Mouse (Mus musculus): ENCODE data around the gene Tmem229b.
"Not testable (repeated sequence)": the region's sequence is repeated elsewhere in the genome, so short reads cannot be mapped to it uniquely, and the experiment has no call there.

Gene Tmem229b

GRCm38 (mm10) chr12:78942931-78943330 is 64.5 kb downstream of the Tmem229b start:
- peak; percentile 66 for DNase-seq

DNA sequence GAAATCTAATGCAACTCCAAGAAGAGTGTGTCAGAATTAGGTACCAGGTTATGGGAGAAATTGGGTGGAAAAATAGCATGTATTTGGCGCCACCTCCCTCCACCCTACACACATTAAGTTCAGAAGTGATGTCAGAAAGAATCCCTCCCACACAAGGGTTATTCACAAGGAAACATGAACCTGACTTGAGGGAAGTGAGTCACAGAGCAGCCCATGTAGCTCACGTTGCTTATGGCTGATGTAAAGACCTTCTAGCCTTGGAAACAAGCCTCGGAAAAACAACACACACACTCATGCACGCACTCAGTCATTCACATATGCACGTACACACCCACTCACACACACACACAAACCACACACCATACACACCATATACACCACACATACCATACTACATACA is 67.3 kb downstream of the Tmem229b start:
- no peak for DNase-seq

GRCm38 (mm10) chr12:78939393-78940037 is 67.9 kb downstream of the Tmem229b start:
- DNase-seq: no peak

- no peak for DNase-seq
Measured at GRCm38 (mm10) chr12:78936494-78936893, 70.9 kb downstream of the Tmem229b start.

- no peak for DNase-seq
Measured at GRCm38 (mm10) chr12:78929900-78930299, 77.5 kb downstream of the Tmem229b start.

DNA sequence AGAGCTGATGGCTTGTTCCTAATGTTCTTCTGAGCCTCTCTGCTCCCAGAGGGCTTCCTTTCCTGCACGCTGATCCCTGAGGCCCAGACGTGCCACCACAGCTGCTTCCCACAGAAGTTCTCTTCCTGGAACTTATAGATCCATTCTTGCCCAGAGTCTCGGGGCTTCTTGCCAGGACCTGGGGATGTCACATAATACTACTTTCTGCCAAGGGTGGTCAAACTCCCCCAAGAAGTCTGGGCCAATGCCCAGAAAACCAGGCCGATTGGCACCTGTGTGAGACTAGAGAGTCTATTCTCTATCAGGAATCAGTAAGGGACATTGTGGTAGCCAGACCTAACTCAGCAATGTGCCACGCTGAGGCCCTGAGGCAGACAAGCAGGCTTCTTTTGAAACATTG is 80.1 kb downstream of the Tmem229b start:
- no peak for DNase-seq

GRCm38 (mm10) chr12:78923539-78924189 is 83.8 kb downstream of the Tmem229b start:
- DNase-seq: no peak

GRCm38 (mm10) chr12:78922977-78923376 is 84.5 kb downstream of the Tmem229b start:
- DNase-seq: not testable (repeated sequence)

- DNase-seq: no peak
Measured at GRCm38 (mm10) chr12:78922058-78922457, 85.4 kb downstream of the Tmem229b start.

DNA sequence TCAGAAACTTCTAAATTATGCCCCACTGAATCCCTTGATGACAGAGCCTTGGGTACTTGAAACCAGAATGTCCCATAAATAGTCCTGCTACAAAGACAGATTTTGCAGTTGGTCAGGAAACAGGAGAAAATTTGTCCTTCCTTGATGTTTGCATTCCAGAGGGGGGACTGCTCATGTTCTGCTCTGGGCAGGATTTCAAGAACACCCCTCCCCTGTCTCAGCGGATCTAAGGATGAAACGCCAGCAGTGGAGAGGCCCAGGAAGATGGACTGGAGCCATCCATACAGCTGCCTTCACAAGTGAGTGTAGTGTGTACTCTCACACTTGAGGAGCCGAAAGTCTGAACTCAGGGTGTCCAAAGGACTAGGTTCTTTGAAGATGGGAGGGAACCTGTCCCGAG is 86.0 kb downstream of the Tmem229b start:
- no peak for DNase-seq

- DNase-seq: peak; percentile 86
Measured at GRCm38 (mm10) chr12:78919079-78919712, 88.2 kb downstream of the Tmem229b start.

DNA sequence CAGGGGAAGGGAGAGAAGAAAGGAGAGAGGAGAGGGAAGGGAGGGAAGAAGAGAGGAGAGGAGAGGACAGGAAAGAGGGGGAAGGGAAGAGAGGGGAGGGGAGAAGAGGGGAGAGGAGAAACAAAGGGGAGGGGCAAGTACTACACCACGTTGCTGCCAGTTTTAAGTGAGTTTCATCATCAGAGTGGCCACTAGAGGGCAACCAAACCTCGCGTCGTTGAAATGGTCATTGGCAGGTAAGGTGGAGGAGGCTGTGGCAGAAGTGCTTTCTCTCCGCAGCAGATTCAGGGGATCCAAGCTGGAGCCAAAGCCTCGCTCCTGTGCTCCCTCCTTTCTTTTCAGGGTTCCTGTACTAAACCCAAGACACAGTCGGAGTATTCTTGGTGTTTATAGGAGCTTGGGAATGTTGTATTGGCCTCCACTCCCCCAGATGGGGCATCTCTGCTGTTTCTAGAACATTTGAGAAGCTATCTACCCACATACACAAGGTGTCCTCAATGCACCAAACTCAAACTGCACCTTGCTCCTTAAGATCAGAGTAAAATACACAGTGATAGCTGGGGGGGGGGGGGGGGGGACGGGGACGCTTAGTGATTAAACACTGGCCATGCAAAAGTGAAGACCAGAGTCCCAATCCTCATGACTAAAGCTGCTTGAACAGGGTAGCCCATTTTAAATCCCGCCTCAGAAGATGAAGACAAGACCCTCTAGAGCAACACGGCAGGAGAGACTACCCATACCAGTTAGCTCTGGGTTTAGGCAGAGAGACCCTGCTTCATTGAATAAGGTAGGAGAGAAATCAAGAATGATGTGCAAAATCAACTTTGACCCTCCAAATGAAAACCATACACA is 89.0 kb downstream of the Tmem229b start:
- DNase-seq: peak; percentile 91

GRCm38 (mm10) chr12:78916278-78916677 is 91.1 kb downstream of the Tmem229b start:
- DNase-seq: no peak

DNA sequence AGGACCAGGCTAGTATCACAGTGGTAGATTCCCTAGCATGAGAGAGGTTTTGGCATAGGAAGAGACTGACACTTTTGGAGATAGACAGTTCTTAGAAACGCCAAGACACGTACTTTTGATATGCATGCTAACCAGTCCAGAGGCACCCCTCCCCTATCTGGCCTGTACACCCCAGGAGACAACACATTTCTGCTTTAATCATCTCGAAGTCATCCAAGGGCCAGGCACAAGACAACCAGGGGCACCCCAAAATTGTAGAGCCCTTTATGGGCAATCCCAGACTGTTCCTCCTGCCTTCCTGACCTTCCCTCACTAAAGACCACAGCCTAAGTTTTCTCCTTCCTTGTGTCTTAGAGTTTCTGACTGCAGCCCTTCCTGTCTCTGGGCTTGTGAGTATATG is 91.9 kb downstream of the Tmem229b start:
- no peak for DNase-seq

GRCm38 (mm10) chr12:78914458-78914857 is 93.0 kb downstream of the Tmem229b start:
- no peak for DNase-seq

All from cerebellum, adult 9-11 months (tissue).